Mouse (Mus musculus) adrenal gland, postnatal 4 days (tissue): ENCODE results near the gene Olfr1426. TPM values are rescaled to one million over a fixed set of nuclear protein-coding genes. Genes with fewer than 3 reads are reported as not detected.
"Not testable (repeated sequence)": the region's sequence is repeated elsewhere in the genome, so short reads cannot be mapped to it uniquely, and the experiment has no call there.

Source experiments
- DNase-seq, 2 experiments: peaks; one replicate each; pipeline ENCODE4 v3.0.0; 2021 to 2022; ENCODE audit warnings: low spot score in 2 of 2, mixed read lengths in 2 of 2
- long read RNA-seq, 2 experiments: library from polyadenylated mRNA; stranded (forward); transcript quantifications; one replicate each; pipeline ENCODE4 v2.0.0; 2021
- total RNA-seq, 2 experiments: library from RNA; stranded (reverse); gene quantifications; 2 replicates each; pipeline ENCODE4 v1.2.3; 2021

Olfr1426 gene
- not detected for total RNA-seq
- long read RNA-seq, experiment 1 = 0 reads
- long read RNA-seq, experiment 2 = 0 reads

DNA sequence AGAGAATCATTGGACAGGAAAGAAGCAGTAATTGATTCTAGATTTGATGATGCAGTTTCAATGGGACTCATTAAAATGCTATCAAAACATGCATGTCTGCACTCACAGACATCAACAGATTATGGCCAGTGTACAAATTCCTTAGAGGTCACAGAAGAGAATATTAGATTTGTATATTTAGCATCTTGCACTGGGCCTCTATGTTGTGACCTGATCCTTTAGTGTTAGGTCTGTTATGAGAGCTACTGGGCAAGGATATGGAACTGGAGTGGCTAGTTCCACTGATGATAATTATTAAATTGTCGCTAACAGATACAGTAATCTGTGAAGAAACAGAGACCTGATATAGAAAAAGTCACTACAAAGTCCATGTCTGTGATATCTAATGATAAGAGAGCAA lies at the start of gene Olfr1426:
Gene Olfr1426 (minus strand): TSS at position 101 of the 400 bp plus-strand sequence.
- no peak for DNase-seq

DNA sequence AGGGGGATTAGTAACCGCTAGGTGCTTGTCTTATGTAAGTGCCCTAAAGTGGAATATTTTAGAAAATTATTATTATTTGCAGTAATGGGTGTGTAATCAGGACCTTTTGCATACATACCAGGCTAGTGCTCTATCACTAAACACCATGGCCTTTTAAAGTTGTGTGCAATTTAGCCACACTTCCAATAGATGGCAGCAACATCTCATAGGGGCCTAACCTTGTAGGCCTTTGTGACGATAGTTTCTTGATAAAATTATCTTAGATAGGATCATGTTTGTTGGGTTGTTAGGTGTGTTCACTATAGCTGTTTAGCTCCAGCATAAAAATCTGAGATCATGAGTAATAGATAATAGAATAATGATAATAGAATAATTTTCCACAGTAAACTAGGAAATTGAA lies 42.5 kb upstream of the Olfr1426 start:
- no peak for DNase-seq

DNA sequence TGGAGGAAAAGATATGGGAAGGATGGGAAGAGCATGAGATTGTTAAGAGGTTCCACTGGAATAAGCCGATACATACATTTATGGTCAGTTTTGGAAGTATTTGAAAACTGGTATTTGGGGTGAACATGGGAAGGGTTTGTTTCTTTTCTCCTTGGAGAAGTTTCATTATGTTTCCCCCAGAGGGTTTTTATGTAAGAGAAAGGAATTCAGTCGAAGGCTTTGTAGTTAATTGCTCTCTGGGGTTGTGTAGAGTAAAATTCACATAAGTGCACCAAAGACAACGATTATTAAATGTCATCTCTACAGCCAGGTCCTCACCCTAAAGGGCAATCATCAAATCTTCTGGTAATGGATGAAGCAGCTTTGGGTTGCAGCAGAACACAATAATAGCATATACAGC lies 31.3 kb upstream of the Olfr1426 start, which contains the start of gene Olfr76:
Gene Olfr76 (minus strand): TSS at position 101 of the 400 bp plus-strand sequence.
- no peak for DNase-seq

DNA sequence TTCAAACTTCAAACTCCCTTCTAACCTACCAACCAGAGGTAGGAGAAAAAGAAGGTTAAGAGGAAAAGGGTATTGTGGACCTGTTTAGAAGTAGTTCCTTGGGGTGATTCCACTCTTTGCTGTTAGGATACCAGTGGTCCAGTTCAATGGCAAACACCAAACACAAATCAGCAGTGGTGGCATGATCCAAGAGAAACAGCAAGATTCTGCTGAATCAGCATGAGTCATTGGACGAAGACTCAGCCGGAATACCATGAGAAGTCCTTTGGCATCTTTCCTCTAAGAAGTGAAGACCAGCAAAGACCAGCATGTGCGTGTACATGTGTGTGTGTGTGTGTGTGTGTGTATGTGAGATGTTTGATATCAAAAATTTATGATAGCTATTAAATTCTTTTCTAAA lies 24.7 kb upstream of the Olfr1426 start:
- no peak for DNase-seq

DNA sequence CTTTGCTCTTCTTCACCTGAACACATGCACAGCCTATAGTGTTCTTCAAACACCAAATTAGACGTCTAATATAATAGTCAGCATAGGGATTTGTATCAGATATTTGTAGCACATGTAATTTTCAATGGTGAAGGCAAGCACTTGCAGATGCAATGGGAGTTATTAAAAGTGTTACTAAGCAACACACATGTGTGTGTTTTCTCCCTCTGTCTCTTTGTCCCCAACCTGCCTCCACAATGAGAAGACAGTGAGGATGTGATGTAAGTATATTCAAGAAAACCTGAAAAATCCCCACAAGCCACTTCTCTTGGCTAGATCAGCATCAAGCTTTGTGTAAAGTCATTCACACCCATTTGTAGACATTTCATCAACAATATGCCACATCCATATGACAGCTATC lies 24.0 kb upstream of the Olfr1426 start, which contains the start of gene Olfr1428:
Gene Olfr1428 (minus strand): TSS at position 101 of the 400 bp plus-strand sequence.
- DNase-seq = no peak

DNA sequence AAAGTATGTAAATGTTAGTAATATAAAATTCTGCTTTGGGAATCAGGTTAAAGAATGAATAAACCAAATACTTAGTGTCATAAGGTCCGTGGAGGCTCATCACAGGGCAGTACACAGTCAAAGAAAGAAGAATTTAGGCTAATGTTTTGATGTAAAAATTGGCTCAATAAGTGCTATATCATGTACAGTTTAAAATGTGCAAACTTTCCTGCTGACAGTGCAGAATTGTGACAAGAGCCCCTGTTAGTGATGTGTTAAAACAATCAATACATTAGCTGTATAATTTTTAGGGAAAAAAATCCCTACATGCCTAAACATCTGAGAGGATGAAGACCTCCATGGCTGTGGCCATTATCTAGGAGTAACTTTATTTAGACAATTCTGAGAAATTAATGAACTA lies 22.0 kb upstream of the Olfr1426 start:
- DNase-seq = no peak

DNA sequence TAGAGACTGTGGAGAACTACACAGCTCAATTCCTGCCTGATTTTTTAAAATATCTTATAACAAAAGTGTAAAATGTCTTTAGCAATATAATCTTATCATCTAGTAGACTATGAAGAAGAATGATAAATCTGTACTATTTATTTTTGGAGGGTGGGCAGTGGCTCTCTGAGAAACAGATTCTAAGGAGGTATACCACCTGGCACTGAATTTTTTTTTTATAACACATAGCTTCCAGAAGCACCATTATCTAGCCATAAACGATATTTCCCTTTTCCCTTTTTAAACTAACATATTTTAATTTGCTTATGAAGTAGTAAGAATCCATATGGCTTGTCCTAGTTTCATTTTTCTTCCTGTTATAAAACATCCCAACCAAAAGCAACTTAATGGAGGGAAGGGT lies 12.7 kb upstream of the Olfr1426 start:
- no peak for DNase-seq

DNA sequence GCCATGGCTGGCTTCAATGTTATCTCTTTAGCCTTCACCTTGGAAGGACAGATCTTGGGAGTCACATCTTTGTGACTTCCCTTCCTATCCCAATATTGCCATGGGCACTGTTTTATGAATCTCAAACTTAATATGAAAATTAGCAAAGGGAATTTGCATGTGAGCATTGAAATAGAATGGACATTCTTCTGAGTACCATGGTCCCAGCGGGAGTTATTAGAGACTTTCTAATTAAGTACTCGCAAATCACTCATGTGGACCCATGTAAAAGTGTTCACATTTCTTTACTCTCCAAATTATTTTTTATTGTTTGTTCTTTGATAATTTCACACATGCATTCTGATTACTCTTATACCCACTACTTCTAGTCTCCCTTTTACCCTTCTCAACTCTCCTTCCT lies 11.4 kb upstream of the Olfr1426 start, which contains the start of gene Olfr1427:
Gene Olfr1427 (minus strand): TSS at position 101 of the 400 bp plus-strand sequence.
- no peak for DNase-seq

DNA sequence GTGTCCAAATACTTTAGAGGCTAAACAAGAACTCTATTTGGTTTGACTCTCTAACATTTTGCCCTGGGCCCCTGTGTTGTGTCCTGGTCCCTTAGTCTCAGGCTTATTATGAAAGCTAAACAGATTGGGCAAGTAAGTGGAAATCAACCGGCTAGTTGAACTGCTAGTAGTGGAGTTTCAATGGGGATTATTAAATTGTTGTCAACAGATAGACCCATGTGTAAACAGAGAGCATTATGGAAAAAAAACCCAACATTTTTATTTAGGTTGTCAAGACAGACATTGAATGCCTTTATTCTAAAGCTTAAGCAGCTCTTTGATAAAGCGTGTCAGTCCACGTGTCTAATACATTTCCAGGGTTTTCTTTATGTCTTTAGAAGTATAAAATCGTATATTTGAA lies 14.2 kb downstream of the Olfr1426 start, which contains the start of gene Olfr1425:
Gene Olfr1425 (minus strand): TSS at position 101 of the 400 bp plus-strand sequence.
- not testable (repeated sequence) for DNase-seq

DNA sequence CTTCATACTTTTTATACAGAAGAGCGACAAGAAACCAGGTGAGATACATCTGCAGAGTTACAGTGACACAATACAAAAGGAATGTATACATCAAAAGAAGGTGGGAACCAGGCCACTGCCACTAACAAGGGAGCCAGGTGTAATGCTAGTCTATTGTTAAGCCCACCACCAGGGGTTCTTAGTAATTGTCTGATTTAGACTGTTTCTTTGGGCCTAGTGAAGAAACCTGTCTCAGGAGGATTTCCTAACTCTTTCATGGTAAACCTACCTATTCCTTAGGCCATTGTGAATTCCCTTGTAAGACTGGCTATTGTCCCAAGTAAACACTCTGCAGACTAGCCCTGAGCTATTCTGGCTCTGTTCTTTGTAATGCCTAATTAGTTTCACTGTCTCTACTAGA lies 22.3 kb downstream of the Olfr1426 start:
- not testable (repeated sequence) for DNase-seq

DNA sequence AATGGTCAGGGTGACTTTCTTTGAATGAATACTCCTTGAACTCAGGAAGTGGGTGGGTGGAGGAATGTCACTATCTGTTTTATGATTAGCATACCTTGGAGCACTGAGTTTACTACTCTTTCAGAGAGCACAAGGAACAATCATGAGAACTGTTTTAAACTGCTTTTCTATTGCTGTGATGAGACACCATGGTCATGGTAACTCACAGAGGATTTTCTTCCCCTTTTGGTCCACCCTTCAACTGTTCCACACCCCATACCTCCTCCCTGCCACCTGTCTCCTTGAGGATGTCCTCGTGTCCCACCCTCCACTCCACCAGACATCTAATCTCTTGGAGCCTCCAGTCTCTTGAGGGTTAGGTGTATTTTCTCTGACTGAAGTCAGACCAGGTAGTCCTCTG lies 24.0 kb downstream of the Olfr1426 start:
- not testable (repeated sequence) for DNase-seq

DNA sequence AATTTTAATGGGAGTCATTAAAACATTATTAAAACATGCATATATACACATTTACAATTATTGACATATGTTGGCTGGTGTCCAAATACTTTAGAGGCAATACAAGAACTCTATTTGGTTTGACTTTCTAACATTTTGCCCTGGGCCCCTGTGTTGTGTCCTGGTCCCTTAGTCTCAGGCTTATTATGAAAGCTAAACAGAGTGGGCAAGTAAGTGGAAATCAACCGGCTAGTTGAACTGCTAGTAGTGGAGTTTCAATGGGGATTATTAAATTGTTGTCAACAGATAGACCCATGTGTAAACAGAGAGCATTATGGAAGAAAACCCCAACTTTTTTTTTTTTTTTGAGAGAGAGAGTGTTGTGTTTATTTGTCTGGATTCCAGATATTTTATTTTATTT lies 29.2 kb downstream of the Olfr1426 start, which contains the start of gene Olfr1424:
Gene Olfr1424 (minus strand): TSS at position 101 of the 400 bp plus-strand sequence.
- not testable (repeated sequence) for DNase-seq

DNA sequence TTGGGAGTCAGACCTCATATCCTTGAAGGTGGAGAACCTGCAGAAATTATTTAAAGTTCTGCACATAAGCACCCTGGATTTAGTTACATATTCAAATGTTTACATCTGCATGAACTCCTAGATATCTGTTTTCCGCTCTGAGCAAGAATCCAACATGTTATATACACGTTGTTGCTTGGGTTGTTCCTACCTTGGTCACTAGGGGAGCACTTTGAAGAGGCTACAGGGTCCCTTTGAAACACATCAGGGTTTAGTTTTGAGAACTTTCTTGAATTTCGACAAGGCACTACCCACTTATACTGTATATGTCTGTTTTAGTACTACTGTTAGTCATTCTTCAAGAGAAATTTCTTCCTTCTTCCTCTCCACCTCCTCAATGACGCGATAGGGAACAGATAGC lies 48.6 kb downstream of the Olfr1426 start:
- no peak for DNase-seq

DNA sequence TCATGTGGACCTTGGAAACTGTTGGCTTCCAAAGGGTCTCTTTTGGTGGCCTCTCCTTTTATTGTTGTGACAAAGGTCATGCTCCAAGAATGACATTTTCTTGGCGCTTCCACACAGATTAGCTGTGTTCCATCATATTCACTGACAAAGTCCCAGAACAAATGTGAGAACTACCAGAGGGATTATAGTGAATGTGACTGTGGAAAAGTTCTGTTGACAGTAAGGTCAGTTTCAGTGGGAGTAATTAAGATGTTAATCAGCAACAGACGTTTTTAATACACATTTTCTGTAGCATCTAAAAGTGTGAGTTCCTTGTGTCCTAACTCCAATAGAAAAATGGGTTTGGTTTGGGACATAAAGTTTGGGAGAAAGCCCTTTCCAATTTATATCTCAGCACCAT lies 50.6 kb downstream of the Olfr1426 start, which contains the start of gene Olfr1423:
Gene Olfr1423 (minus strand): TSS at position 101 of the 400 bp plus-strand sequence.
- DNase-seq = no peak

DNA sequence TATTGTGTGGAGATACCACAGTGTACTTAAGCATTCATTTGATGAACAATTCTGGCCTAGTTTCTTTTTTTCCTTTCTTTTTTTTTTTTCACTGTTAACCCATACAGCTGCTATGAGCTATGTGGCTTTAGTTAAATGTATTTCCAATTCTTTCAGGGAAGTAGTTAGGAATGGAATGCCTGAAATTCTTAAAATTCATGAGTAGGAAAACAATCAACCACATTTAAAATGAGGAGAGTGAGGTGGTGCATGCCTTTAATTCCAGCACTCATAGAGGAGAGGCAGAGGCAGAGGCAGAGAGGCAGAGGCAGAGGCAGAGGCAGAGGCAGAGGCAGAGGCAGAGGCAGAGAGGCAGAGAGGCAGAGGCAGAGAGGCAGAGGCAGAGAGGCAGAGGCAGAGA lies 54.1 kb downstream of the Olfr1426 start:
- DNase-seq = no peak

Other genes with a start within 250 kb of the Olfr1426 start
- not detected for gene Olfr1418, start 230.9 kb downstream of the Olfr1426 start, total RNA-seq
- gene Olfr1419, start 216.9 kb downstream of the Olfr1426 start, total RNA-seq = not detected
- gene Olfr1420, start 205.4 kb downstream of the Olfr1426 start, total RNA-seq = not detected
- 10 to 100 TPM; 36.2 to 38.1 TPM for gene Patl1, start 179.6 kb downstream of the Olfr1426 start, total RNA-seq
- gene Osbp, start 126.1 kb downstream of the Olfr1426 start, total RNA-seq = 10 to 100 TPM; 71.0 to 74.0 TPM
- not detected for gene Olfr1423, start 50.7 kb downstream of the Olfr1426 start, total RNA-seq
- not detected for gene Olfr1424, start 29.3 kb downstream of the Olfr1426 start, total RNA-seq
- gene Olfr1425, start 14.3 kb downstream of the Olfr1426 start, total RNA-seq = not detected
- not detected for gene Olfr1427, start 11.3 kb upstream of the Olfr1426 start, total RNA-seq
- gene Olfr1428, start 23.9 kb upstream of the Olfr1426 start, total RNA-seq = not detected
- gene Olfr76, start 31.2 kb upstream of the Olfr1426 start, total RNA-seq = not detected
- not detected for gene Olfr1555-ps1, start 78.1 kb upstream of the Olfr1426 start, total RNA-seq
- not detected for gene Olfr1431, start 108.6 kb upstream of the Olfr1426 start, total RNA-seq
- gene Olfr1432, start 140.6 kb upstream of the Olfr1426 start, total RNA-seq = not detected
- not detected for gene Olfr262, start 149.6 kb upstream of the Olfr1426 start, total RNA-seq
- gene Olfr235, start 169.0 kb upstream of the Olfr1426 start, total RNA-seq = not detected
- gene Olfr1434, start 187.8 kb upstream of the Olfr1426 start, total RNA-seq = not detected
- gene Olfr1436, start 207.1 kb upstream of the Olfr1426 start, total RNA-seq = not detected
- gene Olfr1437, start 233.1 kb upstream of the Olfr1426 start, total RNA-seq = not detected
- gene Olfr1438-ps1, start 243.9 kb upstream of the Olfr1426 start, total RNA-seq = not detected